Mouse (Mus musculus): ENCODE measurements at regions not wholly inside any gene's neighbourhood (a gene's known extent, or its start where the extent isn't known, plus 50 kb on each side); places are given as distances from the start of the nearest gene placed in this dataset.

GRCm38 (mm10) chr16:26302045-26302444 is 69.6 kb downstream of the Cldn1 start:
- DNase-seq: no peak

- no peak for DNase-seq
Measured at GRCm38 (mm10) chr16:26291692-26292091, 79.9 kb downstream of the Cldn1 start.

- DNase-seq: no peak
Measured at GRCm38 (mm10) chr16:26285627-26286026, 86.0 kb downstream of the Cldn1 start.

DNA sequence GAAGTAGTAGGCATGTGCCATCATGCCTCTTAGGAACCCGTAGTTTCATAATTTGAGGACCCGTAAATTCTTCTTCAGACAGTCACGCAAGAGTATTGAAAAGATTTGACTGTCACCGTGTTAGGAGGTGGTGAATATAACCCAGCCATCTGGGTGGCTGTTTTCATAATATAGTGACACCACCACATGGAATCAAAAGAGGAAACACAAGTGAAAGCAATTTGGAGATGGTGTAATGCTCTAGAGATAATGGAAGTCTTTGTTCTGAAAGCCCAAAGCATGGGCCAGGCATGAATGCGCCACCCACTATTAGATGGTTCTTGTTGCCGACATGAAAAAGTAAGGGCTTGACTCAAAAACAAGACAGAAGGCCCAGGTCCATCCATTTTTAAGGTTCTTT is 86.9 kb downstream of the Cldn1 start:
- no peak for DNase-seq

DNA sequence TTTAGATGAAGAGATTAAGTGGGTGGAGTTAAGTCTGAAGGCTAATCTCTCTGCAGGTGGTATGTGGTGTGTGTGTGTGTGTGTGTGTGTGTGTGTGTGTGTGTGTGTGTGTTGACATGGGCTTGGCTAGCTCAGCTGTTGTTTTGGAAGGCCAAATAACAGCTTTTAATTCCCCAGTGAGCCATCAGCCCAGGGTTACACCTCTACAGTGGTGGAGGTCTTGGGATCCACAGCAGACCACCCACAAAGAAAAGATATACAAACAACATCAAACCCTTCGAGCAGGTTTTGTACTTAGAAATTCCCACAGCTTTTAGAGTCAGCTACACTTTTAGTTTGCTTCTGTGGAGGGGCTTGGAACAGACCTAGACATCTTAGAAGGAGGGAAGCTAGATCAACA is 89.2 kb downstream of the Cldn1 start:
- DNase-seq: no peak

- no peak for DNase-seq
Measured at GRCm38 (mm10) chr16:26281496-26281895, 90.1 kb downstream of the Cldn1 start.

DNA sequence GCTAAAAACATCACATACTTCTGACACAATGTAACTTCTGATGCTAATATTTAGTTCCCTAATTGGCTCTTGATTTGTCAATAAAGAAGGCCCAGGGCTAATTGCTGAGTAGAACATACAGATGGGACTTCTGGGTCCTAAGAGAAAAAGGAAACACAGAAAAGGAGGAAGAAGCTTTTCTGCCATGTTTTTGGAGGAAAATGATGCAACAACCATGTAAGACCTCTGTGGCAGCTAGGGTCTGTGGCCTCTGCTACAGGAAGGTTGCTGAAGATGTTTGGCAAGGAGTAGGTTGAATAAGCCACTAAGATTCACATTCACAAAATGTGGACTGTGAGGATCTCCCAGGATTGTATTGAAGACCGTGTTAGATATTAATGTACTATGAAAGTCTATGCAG is 94.9 kb downstream of the Cldn1 start:
- no peak for DNase-seq

- no peak for DNase-seq
Measured at GRCm38 (mm10) chr16:26252824-26253223, 118.8 kb downstream of the Cldn1 start.

- no peak for DNase-seq
Measured at GRCm38 (mm10) chr16:26251698-26252097, 119.9 kb downstream of the Cldn1 start.

DNA sequence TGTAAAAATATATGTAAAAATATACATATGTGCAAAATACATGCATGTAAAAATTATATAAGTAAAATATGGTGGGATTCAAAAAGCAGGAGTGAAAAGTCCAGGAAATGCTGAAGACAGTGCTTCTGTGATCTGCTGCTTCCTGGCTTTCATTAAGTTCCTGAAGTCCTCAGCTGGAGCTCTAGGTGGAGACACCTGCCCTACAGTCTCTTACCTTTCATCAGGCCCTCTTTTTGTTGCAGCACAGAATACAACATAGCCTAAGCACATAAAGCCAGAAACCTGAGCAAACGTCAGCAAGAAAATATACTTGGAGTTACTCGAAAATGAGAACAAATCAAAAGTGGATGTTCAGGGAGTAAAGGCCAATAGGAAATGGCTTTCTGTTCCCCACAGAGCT is 120.6 kb downstream of the Cldn1 start:
- DNase-seq: no peak

DNA sequence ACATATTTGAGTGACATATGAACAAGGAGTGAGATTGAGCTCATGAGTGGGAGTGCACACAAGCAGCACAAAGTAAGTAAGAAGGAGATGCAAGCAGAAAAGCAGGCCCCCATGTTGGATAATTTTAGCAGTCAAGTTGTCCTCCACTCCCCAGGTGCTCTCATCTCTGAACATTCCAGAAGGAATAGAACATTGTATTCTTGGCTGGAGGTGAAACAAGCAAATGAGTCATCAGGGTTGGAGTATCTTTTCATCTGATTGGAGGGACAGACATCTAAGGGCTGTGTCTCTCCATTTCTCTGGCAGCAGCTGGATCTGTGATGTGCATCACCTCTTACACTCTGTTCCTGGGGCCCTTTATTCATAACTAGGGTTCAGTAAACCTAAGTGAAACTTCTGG is 122.7 kb downstream of the Cldn1 start:
- DNase-seq: no peak

DNA sequence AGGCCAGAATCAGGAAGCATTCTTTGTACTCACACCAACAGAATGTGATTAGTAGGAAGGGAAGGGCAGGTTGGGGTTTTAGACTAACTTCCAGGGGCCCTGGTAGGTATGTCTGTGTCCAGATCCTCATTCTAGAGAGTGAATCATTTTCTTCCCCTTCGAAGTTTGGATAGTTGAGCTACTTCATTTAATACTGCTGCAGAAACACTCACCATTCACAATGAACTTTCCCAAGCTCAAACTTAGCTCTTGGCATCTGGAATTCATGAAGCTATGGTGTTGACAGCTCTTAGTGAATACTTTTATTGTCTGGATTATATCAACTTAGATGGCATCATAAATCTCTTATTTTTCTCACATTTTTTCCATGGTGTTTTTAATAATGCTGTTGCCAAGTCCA is 123.7 kb downstream of the Cldn1 start:
- no peak for DNase-seq

DNA sequence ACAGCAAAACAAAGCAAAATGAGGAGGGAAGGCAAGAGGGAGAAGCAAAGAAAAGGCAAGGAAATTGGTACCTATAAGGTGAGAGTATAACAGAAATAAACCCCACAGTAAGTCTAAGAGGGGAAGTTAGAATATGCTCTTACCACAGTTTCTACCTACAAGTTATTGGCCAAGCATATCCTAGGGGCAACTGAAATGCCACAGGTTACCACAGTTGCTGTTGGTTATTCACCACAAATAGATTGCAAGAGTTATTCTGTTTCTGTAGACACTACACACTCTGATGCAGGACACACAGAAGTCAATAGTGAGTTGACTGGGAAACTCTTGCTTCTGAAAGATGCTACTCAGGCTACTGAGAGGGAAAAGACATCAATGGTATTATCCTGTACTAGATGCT is 129.7 kb upstream of the P3h2 start:
- DNase-seq: no peak

DNA sequence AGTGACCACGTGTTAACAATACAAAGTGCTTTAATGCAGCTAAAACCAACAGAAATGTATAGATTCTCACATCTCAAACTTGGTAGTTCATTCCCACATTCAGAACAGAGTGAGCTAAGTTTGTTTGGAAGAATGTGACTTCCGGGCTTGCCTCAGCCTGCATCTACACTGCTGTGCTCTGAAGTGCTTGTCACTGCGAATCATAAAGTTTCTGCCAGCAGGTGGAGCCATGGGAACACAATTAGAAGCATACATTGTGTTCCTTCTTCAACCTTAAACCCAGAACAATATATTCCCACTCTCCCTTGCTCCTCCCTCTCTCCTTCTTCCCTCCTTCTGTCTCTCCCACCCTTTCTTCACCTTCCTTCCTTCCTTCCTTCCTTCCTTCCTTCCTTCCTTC is 128.5 kb upstream of the P3h2 start:
- peak; percentile 15 for DNase-seq

DNA sequence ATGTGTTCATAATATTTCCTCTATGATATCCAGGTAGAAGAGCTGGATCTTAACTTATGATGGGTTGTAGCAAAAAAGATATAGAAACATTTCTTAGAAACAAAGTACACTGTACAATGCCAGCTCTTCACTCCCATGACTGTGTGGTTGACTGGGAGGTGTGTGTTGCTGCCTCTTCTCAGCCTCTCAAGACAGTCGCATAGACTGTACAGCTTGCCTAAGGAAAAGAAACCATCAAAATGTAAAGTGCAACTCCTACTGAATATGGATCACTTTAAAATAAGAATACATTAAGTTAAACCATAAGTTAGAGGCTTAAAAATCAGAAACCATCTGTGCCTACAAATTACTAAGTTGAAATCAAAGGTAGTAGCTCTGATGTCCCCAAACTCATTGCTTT is 125.5 kb upstream of the P3h2 start:
- no peak for DNase-seq

GRCm38 (mm10) chr16:26211418-26211817 is 105.8 kb upstream of the P3h2 start:
- no peak for DNase-seq

- DNase-seq: no peak
Measured at GRCm38 (mm10) chr16:26199125-26199524, 93.5 kb upstream of the P3h2 start.

DNA sequence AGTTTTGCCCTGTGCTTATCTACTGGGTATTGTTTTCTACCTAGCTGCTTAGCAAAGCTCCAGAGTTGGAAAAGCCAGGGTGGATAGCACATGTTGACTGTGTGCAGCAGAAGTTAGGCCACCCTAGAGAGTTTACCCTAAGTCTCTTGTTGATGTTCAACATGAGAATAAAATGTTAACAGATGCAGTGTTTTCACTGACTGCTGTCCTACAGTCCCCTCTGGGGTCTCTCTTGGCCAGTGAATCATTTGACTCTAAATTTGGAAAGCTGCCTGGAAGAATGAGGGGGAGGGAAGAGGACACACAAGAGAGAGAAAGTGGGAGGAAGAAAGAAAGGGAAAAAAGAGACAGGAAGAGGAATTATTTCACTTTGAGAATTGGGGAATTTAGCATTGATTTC is 90.8 kb upstream of the P3h2 start:
- DNase-seq: no peak

- no peak for DNase-seq
Measured at GRCm38 (mm10) chr16:26185288-26186281, 80.0 kb upstream of the P3h2 start.

- DNase-seq: no peak
Measured at GRCm38 (mm10) chr16:26184647-26185262, 79.2 kb upstream of the P3h2 start.

DNA sequence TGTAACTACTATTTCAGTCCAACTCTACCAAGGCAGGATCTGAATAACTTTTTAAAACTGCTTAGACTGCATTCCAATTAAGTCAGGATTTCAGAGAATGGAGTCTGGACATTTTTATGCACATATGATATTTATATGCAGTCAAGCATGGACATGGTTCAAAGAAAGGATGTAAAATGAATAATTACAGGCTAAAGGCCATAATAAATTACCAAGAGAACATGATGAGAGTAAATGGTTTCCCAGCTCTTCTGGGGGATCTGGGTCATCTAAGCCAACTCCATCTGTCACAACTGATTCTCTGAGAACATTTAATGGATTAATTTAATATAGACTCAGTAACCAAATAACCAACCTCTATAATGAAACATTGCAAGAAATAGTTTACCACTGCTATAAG is 77.9 kb upstream of the P3h2 start:
- no peak for DNase-seq

DNA sequence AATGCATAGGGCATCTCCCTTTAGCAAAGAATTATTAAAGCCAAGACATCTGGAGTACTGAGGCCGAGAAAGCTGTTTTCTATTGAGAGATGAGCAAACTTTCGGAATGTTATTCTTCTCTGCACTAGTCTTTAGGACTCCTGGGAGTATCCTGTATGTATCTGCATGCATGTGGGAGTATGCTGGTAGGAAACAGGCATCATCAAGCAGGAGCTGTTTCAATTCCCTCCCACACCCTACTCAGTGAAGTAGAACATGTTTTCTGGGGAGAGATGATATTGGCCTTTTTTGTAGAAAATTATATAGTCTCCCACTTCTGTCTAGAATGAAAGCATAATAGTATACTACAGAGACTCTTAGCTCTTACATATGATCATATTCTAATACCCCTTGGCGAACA is 76.1 kb upstream of the P3h2 start:
- DNase-seq: no peak

- DNase-seq: no peak
Measured at GRCm38 (mm10) chr16:26171441-26171840, 65.9 kb upstream of the P3h2 start.

DNA sequence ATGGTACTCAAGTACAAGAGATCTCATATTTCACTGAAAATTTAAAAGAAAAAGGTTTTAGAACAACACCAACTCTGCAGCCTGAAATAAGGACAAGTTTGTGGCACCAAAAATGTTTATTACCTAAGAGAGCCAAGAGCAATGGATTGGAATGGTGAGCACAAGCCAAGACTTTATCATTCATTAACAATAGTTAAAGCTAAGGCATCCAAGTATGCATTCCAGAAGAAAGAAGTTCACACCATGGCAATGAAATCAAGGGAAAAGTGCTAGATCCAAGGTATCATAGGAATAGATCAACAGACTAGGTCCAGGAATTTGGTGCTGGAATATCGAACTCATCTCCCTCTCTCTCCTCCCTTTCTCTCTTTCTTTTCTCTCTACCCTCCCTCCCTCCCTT is 63.8 kb upstream of the P3h2 start:
- DNase-seq: no peak

DNA sequence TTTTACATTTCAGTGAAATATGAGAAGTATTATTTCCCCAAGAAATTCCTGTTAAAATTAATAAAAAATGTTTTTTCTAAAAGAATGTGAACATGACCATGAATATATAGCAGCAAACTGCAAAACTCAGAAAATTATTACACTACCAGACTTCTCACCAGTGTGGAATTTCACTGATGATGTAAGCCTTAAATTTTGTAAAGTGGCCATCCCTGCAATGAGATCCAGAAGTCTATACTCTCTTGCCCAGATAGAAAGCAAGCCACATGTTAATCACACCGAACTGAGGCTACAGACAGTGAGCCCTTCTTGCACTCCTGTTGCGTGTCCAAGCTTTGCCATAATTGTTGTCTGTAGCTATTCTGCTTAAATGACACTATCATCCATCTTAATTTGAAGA is 62.6 kb upstream of the P3h2 start:
- no peak for DNase-seq

Data from cerebellum, adult 9-11 months (tissue).